Mouse (Mus musculus) left cerebral cortex, adult 2 months (tissue): ENCODE results near the gene Tmem262. TPM values are rescaled to one million over a fixed set of nuclear protein-coding genes. Genes with fewer than 3 reads are reported as not detected.

Experiments used
- DNase-seq, 2 experiments: peaks; one replicate each; pipeline ENCODE4 v3.0.0; 2021 to 2022; ENCODE audit warnings: low spot score in 2 of 2, mixed read lengths in 1 of 2; ENCODE audit errors: extremely low spot score in 1 of 2
- H3K27ac ChIP-seq: fragments of 200-600 bp; 2 replicates; pipeline ENCODE4 v1.8.1; 2022
- H3K4me3 ChIP-seq: fragments of 200-600 bp; 2 replicates; pipeline ENCODE4 v1.8.1; 2022
- CTCF ChIP-seq: fragments of 200-600 bp; IDR thresholded peaks from 2 replicates; pipeline ENCODE4 v1.8.1; 2022; ENCODE audit warnings: antibody characterized with exemption, mild to moderate bottlenecking, moderate library complexity
- intact Hi-C: fragments of 180-260 bp; cut with DNase I; formaldehyde crosslinking; loops from one replicate; pipeline ENCODE4 v1.15.1; 2025
- total RNA-seq, 2 experiments: library from RNA; stranded (reverse); gene quantifications; 2 replicates each; pipeline ENCODE4 v1.2.3; 2021

Tmem262 gene
- total RNA-seq, 2 experiments from 2014 or later = not detected

DNA sequence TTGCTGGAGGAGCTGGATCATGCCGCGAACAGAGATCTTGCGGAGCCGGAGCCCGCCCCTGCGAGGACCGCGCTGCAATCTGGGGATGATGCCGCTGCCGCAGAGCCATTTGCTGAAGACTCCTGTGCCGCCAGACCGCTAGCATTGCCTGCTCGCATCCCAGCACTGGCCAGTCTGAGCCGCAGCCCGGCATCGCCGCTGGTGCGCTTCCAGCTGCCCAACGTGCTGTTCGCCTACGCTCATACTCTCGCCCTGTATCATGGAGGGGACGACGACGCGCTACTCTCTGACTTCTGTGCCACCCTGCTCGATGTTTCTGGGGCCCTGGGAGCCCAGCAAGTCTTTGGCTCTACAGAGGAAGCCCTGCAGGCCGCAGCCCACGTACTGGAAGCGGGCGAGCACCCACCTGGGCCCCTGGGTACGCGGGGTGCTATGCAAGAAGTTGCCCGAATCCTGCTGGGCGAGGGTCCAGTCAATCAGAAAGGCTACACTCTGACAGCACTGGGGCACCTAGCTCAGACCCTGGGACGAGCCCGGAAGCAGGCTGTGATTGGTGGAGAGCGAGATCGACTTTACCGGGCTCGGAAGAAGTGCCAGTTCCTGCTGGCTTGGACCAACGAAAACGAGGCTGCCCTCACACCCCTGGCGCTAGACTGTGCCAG lies 18.1 kb upstream of the Tmem262 start:
- peak; percentile 43 to 51 for DNase-seq
- no peak for TF ChIP-seq CTCF
- H3K4me3 ChIP-seq = peak overlapping the region; percentile 51
- peak overlapping the region; percentile 93 for H3K27ac ChIP-seq
- intact Hi-C loops = loop anchor here (2.0 kb wide), 1 partner anchor 23 kb away; the partner anchor contains the start of genes Cdca5 and Zfpl1

DNA sequence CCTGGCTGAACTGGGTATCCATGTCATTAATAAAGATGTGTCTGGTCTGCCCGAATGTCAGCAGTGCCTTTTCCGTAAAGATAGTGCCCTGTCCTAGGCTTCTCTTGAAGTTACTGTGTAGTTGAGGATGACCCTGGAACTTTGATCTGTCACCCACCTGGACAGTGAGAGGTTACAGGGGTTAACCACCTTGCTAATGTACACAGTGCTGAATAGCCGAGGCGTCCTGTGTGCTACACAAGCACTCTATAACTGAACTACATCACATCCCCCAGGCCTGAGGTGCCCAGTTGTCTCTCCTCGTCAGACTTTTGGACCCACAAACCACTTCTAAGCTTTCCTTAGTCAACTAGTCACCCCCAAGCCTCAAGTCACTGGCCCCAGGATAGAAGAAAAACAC lies 17.4 kb upstream of the Tmem262 start:
- no peak for TF ChIP-seq CTCF
- peak overlapping the region; percentile 51 for H3K4me3 ChIP-seq
- H3K27ac ChIP-seq = peak overlapping the region; percentile 93
- no peak for DNase-seq
- intact Hi-C loops = no loop called here

DNA sequence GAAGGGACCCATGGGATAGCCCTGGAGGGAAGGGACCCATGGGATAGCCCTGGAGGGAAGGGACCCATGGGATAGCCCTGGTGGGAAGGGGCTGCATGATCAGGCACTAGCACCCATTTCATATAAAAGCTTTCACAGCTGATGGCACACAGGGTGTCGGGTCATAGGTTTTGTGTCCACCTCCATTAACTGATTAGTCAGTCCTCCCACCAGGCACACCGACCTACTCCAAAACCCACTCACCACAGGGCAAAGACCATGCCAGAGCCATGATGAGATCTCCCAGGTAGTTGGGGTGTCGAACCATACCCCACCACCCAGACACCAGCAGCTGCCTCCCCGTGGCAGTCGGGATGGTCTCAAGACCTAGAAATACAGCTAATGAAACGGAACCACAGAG lies 16.8 kb upstream of the Tmem262 start:
- intact Hi-C loops = no loop called here
- Histone ChIP-seq H3K27ac (0 out of 2 replicates have a peak overlapping the region, but pooled peaks have one; percentile 19), H3K4me3 (no peak overlapping the region)
- DNase-seq = no peak
- TF ChIP-seq CTCF = no peak

DNA sequence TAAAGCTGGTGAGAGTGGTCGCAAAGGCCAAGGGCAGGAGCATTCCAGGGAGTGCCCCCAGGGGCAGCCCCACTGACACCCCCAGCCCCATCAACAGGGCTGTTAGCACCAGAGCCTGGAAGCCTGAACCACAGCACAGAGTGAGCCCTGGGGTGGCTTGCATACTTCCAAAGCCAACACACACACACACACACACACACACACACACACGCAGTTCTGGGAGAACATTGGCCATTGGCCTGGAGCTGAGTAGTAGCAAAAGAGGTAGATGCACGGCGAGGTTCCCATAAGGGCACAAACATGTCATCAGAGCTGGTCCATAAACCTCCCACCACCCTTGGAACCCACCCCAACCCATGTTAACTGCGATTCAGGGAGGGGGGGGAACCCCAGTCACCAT lies 13.3 kb upstream of the Tmem262 start:
- Histone ChIP-seq H3K27ac (peak overlapping the region; percentile 66), H3K4me3 (peak overlapping the region; percentile 50)
- no peak for TF ChIP-seq CTCF
- DNase-seq = no peak
- intact Hi-C loops = no loop called here

DNA sequence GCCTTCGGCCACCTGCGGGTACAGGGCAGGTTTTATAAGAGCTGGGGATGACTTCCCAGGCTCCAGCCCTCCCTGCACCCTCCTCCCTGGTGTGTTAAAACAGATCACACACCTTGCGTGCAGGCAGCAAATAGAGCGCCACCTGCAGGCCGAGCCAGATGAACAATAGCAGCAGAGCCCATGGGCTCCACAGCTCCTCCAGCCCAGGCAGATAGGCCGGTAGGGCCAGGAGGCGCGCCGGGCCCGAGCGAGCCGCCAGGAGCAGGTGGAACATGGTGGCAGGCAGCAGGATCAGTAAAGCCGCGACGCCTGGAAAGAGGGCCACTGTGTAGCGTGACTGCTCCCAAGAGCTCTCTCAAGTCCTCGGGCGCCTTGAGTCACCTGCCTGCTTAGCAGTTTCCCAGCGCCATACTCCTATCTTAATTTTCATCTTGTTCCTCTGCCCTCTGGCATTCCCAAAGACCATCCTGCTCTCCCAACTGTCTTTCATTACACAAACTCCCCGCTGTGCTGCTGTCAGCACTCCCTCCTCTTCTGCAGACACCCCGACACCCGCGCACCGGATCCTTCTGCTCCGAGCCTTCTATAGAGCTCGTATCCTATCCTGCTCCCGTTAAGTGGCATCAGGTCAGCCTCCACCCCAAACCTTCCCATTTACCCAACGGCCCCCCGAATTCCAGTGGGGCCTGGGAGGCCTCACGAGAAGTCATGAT lies 12.7 kb upstream of the Tmem262 start:
- TF ChIP-seq CTCF = peak; percentile 91
- intact Hi-C loops = no loop called here
- DNase-seq = peak; percentile 80 to 82
- peak overlapping the region; percentile 66 for H3K27ac ChIP-seq
- H3K4me3 ChIP-seq = peak overlapping the region; percentile 50

DNA sequence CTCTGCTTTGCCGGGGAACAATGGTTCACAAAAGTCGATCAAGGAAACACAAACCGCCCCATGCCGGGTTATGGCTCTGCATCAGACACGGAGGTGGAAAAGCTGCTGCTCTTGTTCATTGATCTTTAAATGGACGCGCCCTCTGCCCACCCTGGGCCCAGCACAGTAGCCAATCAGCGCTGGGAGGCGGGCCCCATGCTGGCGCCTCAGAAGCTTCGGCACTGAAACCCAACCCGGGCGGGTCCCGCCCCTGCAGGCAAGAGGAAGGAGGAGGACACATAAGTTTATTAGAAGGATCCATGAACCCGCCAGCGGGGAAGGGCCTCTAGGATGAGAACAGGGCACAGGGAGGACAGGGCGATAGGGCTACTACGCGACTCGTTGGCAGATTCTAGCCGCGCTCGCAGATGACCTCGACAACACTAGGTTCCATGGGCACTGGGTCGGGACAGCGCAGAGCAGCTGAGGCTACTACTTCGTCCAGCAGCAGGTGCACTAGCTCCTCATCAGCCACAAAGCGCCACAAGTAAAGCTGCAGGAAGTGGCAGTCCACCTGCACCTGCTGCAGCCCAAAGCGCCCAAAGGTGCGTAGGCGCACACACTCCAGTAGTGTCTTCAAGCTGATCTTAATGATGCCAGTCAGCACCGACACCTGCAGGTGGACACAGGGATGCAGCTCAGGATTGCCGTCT lies 12.0 kb upstream of the Tmem262 start, which contains the start of gene Tm7sf2:
Gene Tm7sf2, minus strand, starts transcription at position 650 of the 692 bp plus-strand sequence.
- peak within 1 kb of the TSS; percentile 66 for H3K27ac ChIP-seq
- DNase-seq = peak; percentile 79 to 87
- intact Hi-C loops = no loop called here
- peak within 1 kb of the TSS; percentile 50 for H3K4me3 ChIP-seq
- TF ChIP-seq CTCF = no peak; the same call in 1 of the 2 replicates

DNA sequence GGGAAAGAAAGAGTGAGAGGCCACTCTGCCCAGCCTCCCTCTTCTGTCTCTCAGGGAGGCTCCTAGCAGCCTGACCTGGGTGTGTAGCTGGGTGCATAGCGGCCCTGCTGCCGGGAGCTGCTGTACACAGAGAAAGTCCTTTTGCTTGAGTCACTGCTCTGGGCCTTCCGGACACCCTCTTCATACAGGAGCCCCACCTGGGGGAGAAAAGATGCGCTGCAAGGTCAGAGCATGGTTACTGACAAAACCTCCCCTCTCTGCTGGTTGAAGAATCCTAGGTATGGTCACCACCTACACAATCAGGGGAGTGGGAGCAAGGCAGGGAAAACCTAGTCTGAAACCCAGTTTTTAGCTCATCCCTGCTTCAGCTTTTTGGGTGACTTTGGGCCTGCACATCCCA lies 10.9 kb upstream of the Tmem262 start:
- Histone ChIP-seq H3K27ac (no peak overlapping the region), H3K4me3 (no peak overlapping the region)
- intact Hi-C loops = no loop called here
- no peak; the same call in 1 of the 2 replicates for TF ChIP-seq CTCF
- no peak for DNase-seq

DNA sequence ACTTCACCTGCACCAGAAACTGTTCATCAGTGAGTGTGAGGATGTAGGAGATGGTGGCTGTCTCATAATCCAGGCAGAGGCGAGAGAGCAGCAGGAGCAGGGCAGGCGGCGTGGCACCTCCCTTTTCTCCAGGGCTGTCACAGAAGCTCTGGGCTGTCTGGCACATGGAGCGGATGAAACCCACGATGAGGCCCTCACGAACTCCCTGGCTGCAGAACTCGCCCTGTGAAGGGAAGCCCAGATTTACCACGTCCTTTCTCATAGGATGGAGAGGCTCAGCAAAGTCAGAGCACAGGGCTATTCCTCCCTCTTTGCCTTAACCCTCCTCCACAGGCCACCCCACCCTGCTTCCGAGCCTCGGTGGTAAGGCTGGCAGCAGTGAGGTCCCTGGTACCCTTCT lies 10.0 kb upstream of the Tmem262 start:
- DNase-seq = no peak
- intact Hi-C loops = no loop called here
- Histone ChIP-seq H3K27ac (no peak overlapping the region), H3K4me3 (no peak overlapping the region)
- TF ChIP-seq CTCF = no peak

DNA sequence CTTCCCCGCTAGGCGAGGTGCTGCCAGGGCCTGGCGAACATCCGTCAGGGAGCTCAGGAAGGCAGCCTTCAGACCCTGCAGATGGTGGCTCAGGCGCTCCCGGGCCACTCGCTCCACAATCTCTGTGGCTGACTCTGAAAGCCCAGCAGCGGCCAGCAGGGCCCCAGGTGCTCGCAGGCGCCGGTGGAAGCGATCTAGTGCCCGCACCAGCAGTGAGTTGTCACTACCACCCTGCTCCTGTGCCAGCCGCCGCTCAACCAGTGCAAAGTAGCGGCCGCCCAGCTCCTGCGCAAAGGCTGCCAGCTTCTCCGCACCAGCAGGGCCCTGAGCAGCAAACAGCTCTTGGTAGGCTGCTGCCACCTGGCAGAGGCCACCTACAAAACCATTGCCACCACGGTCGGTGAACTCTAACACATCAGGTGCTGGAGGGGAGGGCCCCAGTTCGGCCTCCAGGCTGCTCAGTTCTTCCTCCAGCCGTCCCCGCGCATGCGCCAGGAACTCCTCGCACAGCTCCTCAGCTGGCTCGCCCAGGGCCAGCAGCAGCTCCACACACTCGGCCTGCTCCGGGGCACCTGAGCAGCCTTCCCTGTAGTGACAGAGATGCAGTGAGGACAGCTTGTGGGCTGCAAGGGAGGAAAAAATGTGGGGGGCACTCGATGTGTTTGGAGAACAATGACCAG lies 9.1 kb upstream of the Tmem262 start:
- intact Hi-C loops = no loop called here
- Histone ChIP-seq H3K27ac (no peak overlapping the region), H3K4me3 (no peak overlapping the region)
- TF ChIP-seq CTCF = no peak
- no peak for DNase-seq

DNA sequence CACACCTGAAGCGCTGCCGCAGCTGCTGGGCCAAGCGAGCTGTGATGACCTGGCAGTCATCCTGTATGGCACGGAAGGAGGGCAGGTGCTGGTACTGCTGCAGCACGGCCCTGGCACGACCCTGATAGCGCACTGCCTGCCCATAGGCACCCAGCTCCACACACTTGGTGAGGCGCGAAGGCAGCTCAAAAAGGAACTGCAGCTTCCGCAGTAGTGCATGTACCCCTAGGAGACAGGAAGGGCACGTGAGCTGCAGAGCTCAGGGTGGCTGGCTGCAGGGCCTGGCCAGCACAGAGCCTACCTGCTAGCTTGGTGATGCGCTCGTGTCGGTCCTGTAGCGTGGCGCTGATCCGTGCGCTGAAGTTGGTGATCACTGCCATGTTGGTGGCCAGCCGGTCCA lies 8.6 kb upstream of the Tmem262 start:
- no peak for TF ChIP-seq CTCF
- Histone ChIP-seq H3K27ac (no peak overlapping the region), H3K4me3 (no peak overlapping the region)
- DNase-seq = no peak
- intact Hi-C loops = no loop called here

DNA sequence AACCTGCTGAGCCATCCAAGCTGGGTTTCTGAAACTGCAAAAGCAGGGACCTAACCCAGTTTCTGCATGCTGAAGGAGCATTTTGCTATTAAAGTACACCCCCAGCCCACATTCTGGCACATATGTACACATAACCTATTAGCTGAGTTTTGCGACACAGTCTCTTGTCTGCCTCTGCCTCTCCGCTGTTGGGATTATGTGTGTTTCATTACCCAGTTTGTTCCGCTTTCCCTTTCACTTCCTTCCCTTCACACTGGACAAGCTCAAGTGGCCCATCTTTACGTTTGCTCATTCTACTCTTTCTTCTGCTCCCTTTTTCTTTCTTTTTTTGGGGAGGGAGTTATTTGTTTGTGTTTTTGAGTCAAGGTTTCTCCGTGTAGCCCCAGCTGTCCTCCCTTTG lies 5.9 kb upstream of the Tmem262 start:
- intact Hi-C loops = no loop called here
- H3K4me3 ChIP-seq = no peak overlapping the region
- H3K27ac ChIP-seq = no peak overlapping the region
- TF ChIP-seq CTCF = no peak
- DNase-seq = no peak
